Mouse (Mus musculus) heart, embryonic 14.5 days (tissue): ENCODE data around the gene Slc22a7. TPM values are rescaled to one million over a fixed set of nuclear protein-coding genes. Genes with fewer than 3 reads are reported as not detected.
A peak's percentile ranks its signal among the peaks of the same experiment; 100 is the strongest.

Experiments used
- ATAC-seq: fragments of 200-750 bp; cut with Nextera tagmentation; 2 replicates; pipeline ENCODE4 v1.8.0; 2017; ENCODE audit warnings: low read depth, moderate TSS enrichment; ENCODE audit not compliant: insufficient number of reproducible peaks, insufficient read depth, low FRiP score
- H3K27ac ChIP-seq, 2 experiments: fragments of 200-500 bp in 1 of 2; fragments of 300-500 bp in 1 of 2; sonication (generic) in 1 of 2; replicated peaks in 1 of 2; 2 replicates each; pipeline ENCODE4 v1.5.1; 2012 to 2014; ENCODE audit warnings: low read depth in 2 of 2, low read length in 2 of 2, control low read depth in 1 of 2, mild to moderate bottlenecking in 1 of 2, mixed read lengths in 1 of 2; ENCODE audit not compliant: control insufficient read depth in 1 of 2, insufficient read depth in 1 of 2
- H3K27me3 ChIP-seq: fragments of 300-500 bp; sonication (generic); 2 replicates; pipeline ENCODE4 v1.6.1; 2014; ENCODE audit warnings: mild to moderate bottlenecking, low read length, control low read depth; ENCODE audit not compliant: control insufficient read depth, insufficient read depth
- H3K36me3 ChIP-seq: fragments of 300-500 bp; sonication (generic); 2 replicates; pipeline ENCODE4 v1.6.1; 2014; ENCODE audit warnings: mild to moderate bottlenecking, control low read depth, low read length, mixed read lengths; ENCODE audit not compliant: control insufficient read depth, insufficient read depth
- H3K4me1 ChIP-seq, 2 experiments: fragments of 200-500 bp in 1 of 2; fragments of 300-500 bp in 1 of 2; sonication (generic) in 1 of 2; 2 replicates each; pipeline ENCODE4 v1.6.1; 2012 to 2014; ENCODE audit warnings: low read length in 2 of 2, control low read depth in 1 of 2, mixed read lengths in 1 of 2; ENCODE audit not compliant: control insufficient read depth in 2 of 2, insufficient read depth in 2 of 2
- H3K4me2 ChIP-seq: fragments of 300-500 bp; sonication (generic); 2 replicates; pipeline ENCODE4 v1.6.1; 2014; ENCODE audit warnings: mild to moderate bottlenecking, low read length
- H3K4me3 ChIP-seq, 2 experiments: fragments of 200-500 bp in 1 of 2; fragments of 300-500 bp in 1 of 2; sonication (generic) in 1 of 2; 2 replicates each; pipeline ENCODE4 v1.5.1; 2012 to 2014; ENCODE audit warnings: low read length in 2 of 2, mild to moderate bottlenecking in 2 of 2, control low read depth in 1 of 2, low read depth in 1 of 2, moderate library complexity in 1 of 2; ENCODE audit not compliant: control insufficient read depth in 1 of 2, insufficient read depth in 1 of 2
- H3K9ac ChIP-seq: fragments of 300-500 bp; sonication (generic); 2 replicates; pipeline ENCODE4 v1.6.1; 2014; ENCODE audit warnings: mild to moderate bottlenecking, low read length
- H3K9me3 ChIP-seq: fragments of 300-500 bp; sonication (generic); 2 replicates; pipeline ENCODE4 v1.6.1; 2016; ENCODE audit warnings: low read length, control low read depth; ENCODE audit not compliant: control insufficient read depth
- WGBS: fragments of 180-500 bp; shearing (Covaris S2); extraction: QIAGEN DNeasy Blood & Tissue Kit; methylation state at CpG from one replicate; pipeline ENCODE4 v1.1.7; 2014; 5-methylcytosine and 5-hydroxymethylcytosine counted together
- polyA plus RNA-seq: library from polyadenylated mRNA; unstranded; fragments of >200 nt; fragmentation: Nextera tagmentation; extraction: Ambion mirVana; gene quantifications from 2 replicates; pipeline ENCODE4 v1.2.1, GENCODE M21; 2014

Gene Slc22a7
- polyA plus RNA-seq, 1 experiment from 2014 or later = not detected

- Histone ChIP-seq H3K4me3 (no peak overlapping the region), H3K9me3 (no peaks in the 10 kb centered on the region), H3K4me1 (no peaks in the 10 kb centered on the region), H3K36me3 (no peaks in the 10 kb centered on the region), H3K27ac (no peak overlapping the region), H3K27me3 (peaks cover 9% of the 10 kb centered on the region), H3K4me2 (no peak overlapping the region), H3K9ac (no peak overlapping the region)
- ATAC-seq = no peak
- 77% methylated on average over 8 of the region's 8 CpGs for WGBS
Measured at GRCm38 (mm10) chr17:46476601-46477000, 38.3 kb upstream of the Slc22a7 start.

- whole genome bisulfite sequencing = 76% methylated on average over 9 of the region's 9 CpGs
- Histone ChIP-seq H3K27me3 (peaks cover 11% of the 10 kb centered on the region; the same call in 1 of the 2 replicates), H3K36me3 (no peaks in the 10 kb centered on the region), H3K9ac (no peak overlapping the region), H3K4me2 (no peak overlapping the region), H3K4me1 (no peaks in the 10 kb centered on the region), H3K27ac (no peak overlapping the region), H3K4me3 (no peak overlapping the region), H3K9me3 (no peaks in the 10 kb centered on the region)
- ATAC-seq = no peak
Measured at GRCm38 (mm10) chr17:46467830-46468229, 29.6 kb upstream of the Slc22a7 start.

GRCm38 (mm10) chr17:46462226-46462625, 24.0 kb upstream of the Slc22a7 start:
- Histone ChIP-seq H3K9ac (no peak overlapping the region), H3K9me3 (no peaks in the 10 kb centered on the region), H3K36me3 (no peaks in the 10 kb centered on the region), H3K4me2 (no peak overlapping the region), H3K27me3 (peaks cover 32% of the 10 kb centered on the region), H3K27ac (no peak overlapping the region), H3K4me3 (no peak overlapping the region), H3K4me1 (peaks cover 29 to 32% of the 10 kb centered on the region in 2 experiments)
- WGBS = 28% methylated on average over 5 of the region's 5 CpGs
- ATAC-seq = no peak

GRCm38 (mm10) chr17:46461347-46461746, 23.1 kb upstream of the Slc22a7 start:
- peaks cover 29 to 32% of the 10 kb centered on the region in 2 experiments for H3K4me1 ChIP-seq
- H3K9ac ChIP-seq = peak overlapping the region; percentile 68
- peak overlapping the region; percentile 32 to 43 for H3K4me3 ChIP-seq
- ATAC-seq = no peak
- no peaks in the 10 kb centered on the region for H3K9me3 ChIP-seq
- H3K36me3 ChIP-seq = no peaks in the 10 kb centered on the region
- peak overlapping the region; percentile 85 for H3K4me2 ChIP-seq
- 11% methylated on average over 8 of the region's 8 CpGs for WGBS
- H3K27me3 ChIP-seq = peaks cover 36% of the 10 kb centered on the region
- no peak overlapping the region for H3K27ac ChIP-seq

GRCm38 (mm10) chr17:46460673-46461072, 22.4 kb upstream of the Slc22a7 start:
- no peaks in the 10 kb centered on the region for H3K36me3 ChIP-seq
- H3K4me3 ChIP-seq = peak overlapping the region; percentile 32 to 43
- peaks cover 42% of the 10 kb centered on the region for H3K27me3 ChIP-seq
- WGBS = 0% methylated on average over 31 of the region's 32 CpGs
- peak overlapping the region; percentile 85 for H3K4me2 ChIP-seq
- no peak overlapping the region for H3K27ac ChIP-seq
- ATAC-seq = no peak
- H3K4me1 ChIP-seq = peaks cover 31 to 38% of the 10 kb centered on the region in 2 experiments
- peak overlapping the region; percentile 68 for H3K9ac ChIP-seq
- no peaks in the 10 kb centered on the region for H3K9me3 ChIP-seq

- WGBS = 9% methylated on average over 3 of the region's 3 CpGs
- ATAC-seq = peak; percentile 40
- no peak overlapping the region for H3K4me3 ChIP-seq
- no peaks in the 10 kb centered on the region for H3K36me3 ChIP-seq
- peaks cover 43 to 56% of the 10 kb centered on the region in 2 experiments for H3K4me1 ChIP-seq
- H3K27me3 ChIP-seq = peaks cover 48% of the 10 kb centered on the region
- no peaks in the 10 kb centered on the region for H3K9me3 ChIP-seq
- no peak overlapping the region for H3K9ac ChIP-seq
- peak overlapping the region; percentile 50 to 66 for H3K27ac ChIP-seq
- H3K4me2 ChIP-seq = peak overlapping the region; percentile 34
Measured at GRCm38 (mm10) chr17:46458439-46458838, 20.2 kb upstream of the Slc22a7 start.

GRCm38 (mm10) chr17:46457791-46458190, 19.5 kb upstream of the Slc22a7 start:
- peaks cover 53% of the 10 kb centered on the region for H3K27me3 ChIP-seq
- ATAC-seq = no peak
- H3K9ac ChIP-seq = no peak overlapping the region
- H3K36me3 ChIP-seq = no peaks in the 10 kb centered on the region
- H3K4me3 ChIP-seq = no peak overlapping the region
- peak overlapping the region; percentile 34 for H3K4me2 ChIP-seq
- 14% methylated on average over 10 of the region's 10 CpGs for WGBS
- peaks cover 45 to 56% of the 10 kb centered on the region in 2 experiments for H3K4me1 ChIP-seq
- no peaks in the 10 kb centered on the region for H3K9me3 ChIP-seq
- peak overlapping the region; percentile 11 to 66 for H3K27ac ChIP-seq

GRCm38 (mm10) chr17:46455110-46455691, 16.9 kb upstream of the Slc22a7 start:
- H3K36me3 ChIP-seq = no peaks in the 10 kb centered on the region
- peaks cover 32 to 38% of the 10 kb centered on the region in 2 experiments for H3K4me1 ChIP-seq
- peak overlapping the region; percentile 88 for H3K4me2 ChIP-seq
- no peak for ATAC-seq
- peaks cover 48% of the 10 kb centered on the region for H3K27me3 ChIP-seq
- 1% methylated on average over 32 of the region's 33 CpGs for WGBS
- no peaks in the 10 kb centered on the region for H3K9me3 ChIP-seq
- H3K9ac ChIP-seq = peak overlapping the region; percentile 64
- H3K27ac ChIP-seq = no peak overlapping the region
- H3K4me3 ChIP-seq = peak overlapping the region; percentile 40 to 49
